Mouse (Mus musculus): ENCODE data around the gene Ncoa3.

Gene Ncoa3

DNA sequence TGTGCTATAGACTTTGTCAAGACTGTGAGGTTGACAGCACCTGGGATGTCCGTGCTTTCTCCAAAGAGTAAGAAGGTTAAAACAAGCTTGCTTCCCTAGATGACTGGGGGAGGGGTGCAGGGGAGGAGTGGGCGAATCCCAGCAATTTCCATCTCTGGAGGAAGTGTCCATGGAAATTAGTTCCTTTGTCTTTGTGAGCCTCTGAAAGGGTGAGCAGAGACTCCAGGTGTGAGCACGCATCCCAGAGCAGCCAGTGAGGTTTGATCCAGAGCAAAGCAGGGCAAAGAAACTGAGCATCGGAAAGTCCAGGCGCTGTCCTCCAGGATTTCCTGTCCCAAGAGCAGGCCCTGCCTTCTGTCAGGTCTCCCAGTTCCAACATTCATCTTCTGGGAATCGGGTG, 81.9 kb downstream of the Ncoa3 start:
- in situ Hi-C loops (cut with MseI, MboI) = no loop called here

DNA sequence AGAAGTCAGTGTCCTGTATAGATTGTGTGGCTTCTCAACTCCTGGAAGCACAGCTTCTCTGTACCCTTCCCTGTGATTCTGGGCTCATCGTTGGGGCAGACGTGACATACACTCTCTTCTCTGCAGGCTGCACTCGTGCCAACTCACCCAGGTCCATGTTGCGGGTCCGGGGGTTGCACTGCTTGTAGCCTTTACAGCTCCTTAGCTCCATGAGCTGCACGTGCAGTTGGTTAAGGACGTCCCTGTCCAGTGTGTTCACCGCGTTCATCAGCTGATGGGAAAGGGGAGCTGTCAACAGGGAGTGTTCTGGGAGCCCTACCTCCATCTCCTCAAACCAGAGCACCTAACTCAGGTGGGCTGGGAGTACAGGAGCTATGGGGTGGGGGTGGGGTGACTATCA, 84.9 kb downstream of the Ncoa3 start:
- in situ Hi-C loops (cut with MseI, MboI) = no loop called here

- in situ Hi-C loops (cut with MseI, MboI) = no loop called here
Observed at GRCm38 (mm10) chr2:166079231-166079630, 86.8 kb downstream of the Ncoa3 start.

GRCm38 (mm10) chr2:166079961-166080885, 87.8 kb downstream of the Ncoa3 start:
- in situ Hi-C loops (cut with MseI, MboI) = no loop called here

- in situ Hi-C loops (cut with MseI, MboI) = no loop called here
Observed at GRCm38 (mm10) chr2:166080967-166081750, 88.7 kb downstream of the Ncoa3 start.

GRCm38 (mm10) chr2:166082193-166082592, 89.8 kb downstream of the Ncoa3 start:
- in situ Hi-C loops (cut with MseI, MboI) = no loop called here

DNA sequence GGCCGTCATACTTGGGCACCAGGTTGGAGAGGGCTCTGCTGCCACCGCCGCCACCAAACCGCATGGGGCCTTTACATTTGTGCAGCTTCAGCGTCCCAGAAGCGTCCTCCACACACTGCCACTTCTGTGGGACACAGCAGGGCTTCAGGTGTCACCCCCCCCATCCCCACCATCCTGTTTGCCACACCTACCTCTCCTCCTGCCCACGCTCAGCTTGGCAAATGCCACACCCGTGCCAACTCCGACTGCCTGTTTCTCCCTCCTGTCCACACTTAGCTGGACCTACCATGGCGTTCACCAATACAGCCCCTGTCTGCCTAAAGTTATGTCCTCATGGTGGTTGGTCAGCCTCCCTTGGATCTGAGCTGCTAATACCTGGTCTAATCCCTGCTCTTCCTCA, 90.2 kb downstream of the Ncoa3 start:
- in situ Hi-C loops (cut with MseI, MboI) = no loop called here

DNA sequence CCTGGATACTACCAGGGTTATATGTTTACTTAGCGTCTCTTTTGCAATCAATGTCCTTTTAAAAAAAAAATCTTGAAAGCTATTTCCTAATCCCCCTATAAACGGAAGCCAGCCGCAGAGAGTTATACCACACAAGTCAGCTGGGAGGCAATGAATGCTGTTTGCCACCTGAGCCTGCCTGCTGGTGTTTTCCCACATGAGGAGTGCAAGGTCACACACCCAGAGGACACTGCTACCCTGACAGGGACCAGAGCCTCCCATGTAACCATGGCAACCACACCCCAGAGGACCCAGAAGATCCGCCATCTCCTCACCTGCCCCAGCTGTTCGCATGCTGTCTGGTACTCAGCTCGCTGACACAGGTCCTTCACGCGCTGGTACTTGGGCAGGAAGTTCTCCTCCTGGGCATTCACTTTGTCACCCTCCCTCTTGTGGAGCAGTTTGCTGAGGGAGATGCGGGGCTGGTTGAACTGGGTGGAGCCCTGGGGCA, 91.2 kb downstream of the Ncoa3 start:
- in situ Hi-C loops (cut with MseI, MboI) = no loop called here

- in situ Hi-C loops (cut with MseI, MboI) = no loop called here
Observed at GRCm38 (mm10) chr2:166084111-166084510, 91.7 kb downstream of the Ncoa3 start.

GRCm38 (mm10) chr2:166084964-166085363, 92.5 kb downstream of the Ncoa3 start:
- in situ Hi-C loops (cut with MseI, MboI) = loop anchor here in 1 of 2 experiments (5.0 kb wide), 1 partner anchor 477 kb away; no protein-coding TSS in a partner anchor

- in situ Hi-C loops (cut with MseI, MboI) = loop anchor here in 1 of 2 experiments (5.0 kb wide), 1 partner anchor 477 kb away; no protein-coding TSS in a partner anchor
Observed at GRCm38 (mm10) chr2:166085780-166086179, 93.3 kb downstream of the Ncoa3 start.

DNA sequence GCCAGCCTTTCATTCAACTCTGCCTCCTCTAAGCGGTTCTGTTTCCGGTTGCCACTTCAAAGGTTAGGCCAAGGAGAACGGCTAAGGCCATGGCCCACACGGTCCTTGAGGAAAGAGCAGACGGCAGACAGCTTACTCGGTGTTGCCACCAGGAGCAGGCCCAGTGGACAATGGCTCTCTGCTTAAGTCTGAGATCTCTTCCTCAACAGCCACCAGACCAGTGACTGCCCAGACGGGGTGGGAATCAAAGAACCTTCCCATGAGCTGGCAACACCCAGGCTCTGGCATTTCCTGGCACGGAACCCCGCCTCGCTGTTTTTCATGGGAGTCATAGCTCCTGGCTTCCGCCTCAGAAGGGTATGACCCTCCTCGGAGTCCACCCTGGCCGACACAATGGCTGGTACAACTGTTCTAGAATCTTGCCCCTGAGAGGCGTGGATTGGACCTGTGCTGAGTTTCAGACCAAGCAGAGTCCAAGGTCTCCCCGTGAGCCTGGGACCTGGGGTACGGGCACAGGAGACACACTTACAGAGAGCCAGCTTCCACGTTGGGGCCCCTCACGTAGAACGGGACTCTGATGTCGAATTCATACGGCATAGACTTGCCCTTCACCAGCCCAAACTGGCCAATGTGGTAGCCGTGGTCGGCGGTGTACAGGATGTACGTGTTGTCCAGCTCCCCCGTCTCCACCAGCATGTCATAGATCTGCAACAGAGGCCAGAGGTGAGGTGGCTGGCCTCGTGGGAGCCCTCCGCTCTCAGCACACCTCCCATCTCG, 94.2 kb downstream of the Ncoa3 start:
- in situ Hi-C loops (cut with MseI, MboI) = loop anchor here in 1 of 2 experiments (5.0 kb wide), 1 partner anchor 476 kb away; no protein-coding TSS in a partner anchor

- in situ Hi-C loops (cut with MseI, MboI) = loop anchor here in 1 of 2 experiments (5.0 kb wide), 1 partner anchor 473 kb away; no protein-coding TSS in a partner anchor
Observed at GRCm38 (mm10) chr2:166088991-166089390, 96.6 kb downstream of the Ncoa3 start.

- in situ Hi-C loops (cut with MseI, MboI) = loop anchor here in 1 of 2 experiments (10.0 kb wide), 1 partner anchor 475 kb away; no protein-coding TSS in a partner anchor
Observed at GRCm38 (mm10) chr2:166090131-166090581, 97.7 kb downstream of the Ncoa3 start.

DNA sequence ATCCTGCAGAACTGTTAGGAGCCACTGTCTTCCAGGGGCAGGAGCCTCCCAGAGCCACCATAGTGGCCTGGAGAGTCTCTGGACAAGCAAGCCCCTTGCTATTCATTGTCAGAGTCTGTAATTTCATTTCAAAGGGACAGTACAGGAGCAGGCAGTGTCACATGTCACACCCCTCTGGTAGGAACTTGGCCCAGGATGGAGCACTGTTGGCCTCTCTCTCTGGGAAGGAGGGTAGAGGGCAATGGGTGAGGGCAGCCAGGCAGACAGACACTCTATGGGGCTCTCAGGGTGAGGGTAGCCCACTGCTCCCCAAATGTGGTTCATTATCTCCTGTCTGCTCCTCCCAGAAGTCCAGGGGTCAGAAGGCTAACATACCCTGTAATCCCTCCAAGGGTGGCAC, 99.2 kb downstream of the Ncoa3 start:
- in situ Hi-C loops (cut with MseI, MboI) = loop anchor here in 1 of 2 experiments (10.0 kb wide), 1 partner anchor 473 kb away; no protein-coding TSS in a partner anchor

DNA sequence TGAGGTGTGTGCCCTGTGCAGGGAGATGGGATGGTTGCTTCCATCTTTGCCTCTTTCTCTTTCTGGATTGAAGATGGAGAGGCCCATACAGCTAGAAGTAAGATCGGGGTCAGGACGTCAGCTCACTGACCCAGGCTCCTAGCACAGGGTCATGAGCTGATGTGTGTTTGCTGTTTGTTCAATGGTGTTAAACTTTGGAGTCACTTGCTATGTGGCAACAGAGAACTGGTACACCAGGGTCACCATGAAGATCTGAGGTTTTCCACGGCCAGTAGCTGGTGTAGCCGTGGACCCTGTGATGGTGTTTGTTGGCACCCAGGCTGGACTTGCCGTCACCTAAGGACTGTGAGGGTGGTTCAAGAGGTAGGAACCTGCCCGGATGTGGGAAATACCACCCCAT, 100.0 kb downstream of the Ncoa3 start:
- in situ Hi-C loops (cut with MseI, MboI) = loop anchor here in 1 of 2 experiments (10.0 kb wide), 1 partner anchor 472 kb away; no protein-coding TSS in a partner anchor

- in situ Hi-C loops (cut with MseI, MboI) = loop anchor here in 1 of 2 experiments (10.0 kb wide), 1 partner anchor 469 kb away; no protein-coding TSS in a partner anchor
Observed at GRCm38 (mm10) chr2:166096300-166096699, 103.9 kb downstream of the Ncoa3 start.

GRCm38 (mm10) chr2:166096834-166097233, 104.4 kb downstream of the Ncoa3 start:
- in situ Hi-C loops (cut with MseI, MboI) = loop anchor here in 1 of 2 experiments (10.0 kb wide), 1 partner anchor 468 kb away; no protein-coding TSS in a partner anchor

- in situ Hi-C loops (cut with MseI, MboI) = loop anchor here in 1 of 2 experiments (10.0 kb wide), 1 partner anchor 467 kb away; no protein-coding TSS in a partner anchor
Observed at GRCm38 (mm10) chr2:166097443-166098291, 105.2 kb downstream of the Ncoa3 start.

Data from mouse trophoblast stem cell (cell line).